Mouse (Mus musculus) gastrocnemius, postnatal 36 days (tissue): ENCODE results near the gene Pias4. TPM values are rescaled to one million over a fixed set of nuclear protein-coding genes. Genes with fewer than 3 reads are reported as not detected.
A peak's percentile ranks its signal among the peaks of the same experiment; 100 is the strongest.
"Not testable (repeated sequence)": the region's sequence is repeated elsewhere in the genome, so short reads cannot be mapped to it uniquely, and the experiment has no call there.

ENCODE experiments used
- DNase-seq, 2 experiments: peaks; one replicate each; pipeline ENCODE4 v3.0.0; 2022
- intact Hi-C: fragments of 180-260 bp; cut with DNase I; formaldehyde crosslinking; loops from one replicate; pipeline ENCODE4 v1.15.1; 2025
- long read RNA-seq, 2 experiments: library from polyadenylated mRNA; stranded (forward); transcript quantifications; one replicate each; pipeline ENCODE4 v2.0.0; 2021
- total RNA-seq, 2 experiments: library from RNA; stranded (reverse); gene quantifications; 2 replicates each; pipeline ENCODE4 v1.2.3; 2021

The Pias4 gene
- 10 to 100 TPM; 14.0 to 16.3 TPM for total RNA-seq
- long read RNA-seq, experiment 1, transcript Pias4-201 (11 exons, 2,571 nt) = major isoform, 13 of 21 reads
- long read RNA-seq, experiment 1, partial matches to known transcripts = 1 of 21 reads
- long read RNA-seq, experiment 1, other reads (novel, unspliced or antisense) = 7 of 21 reads
- long read RNA-seq, experiment 2, transcript Pias4-201 (11 exons, 2,571 nt) = major isoform, 22 of 41 reads
- long read RNA-seq, experiment 2, partial matches to known transcripts = 4 of 41 reads
- long read RNA-seq, experiment 2, other reads (novel, unspliced or antisense) = 15 of 41 reads

- intact Hi-C loops = no loop called here
- DNase-seq = peak; percentile 100
These were observed at the start of gene Pias4 for GRCm38 (mm10) chr10:81167200-81168086. Gene Pias4 (minus strand): TSS chr10:81167923.

GRCm38 (mm10) chr10:81217267-81217666, 49.5 kb upstream of the Pias4 start:
- not testable (repeated sequence) for DNase-seq
- intact Hi-C loops = loop anchor here (2.0 kb wide), 1 partner anchor 18 kb away; no protein-coding TSS in a partner anchor

DNA sequence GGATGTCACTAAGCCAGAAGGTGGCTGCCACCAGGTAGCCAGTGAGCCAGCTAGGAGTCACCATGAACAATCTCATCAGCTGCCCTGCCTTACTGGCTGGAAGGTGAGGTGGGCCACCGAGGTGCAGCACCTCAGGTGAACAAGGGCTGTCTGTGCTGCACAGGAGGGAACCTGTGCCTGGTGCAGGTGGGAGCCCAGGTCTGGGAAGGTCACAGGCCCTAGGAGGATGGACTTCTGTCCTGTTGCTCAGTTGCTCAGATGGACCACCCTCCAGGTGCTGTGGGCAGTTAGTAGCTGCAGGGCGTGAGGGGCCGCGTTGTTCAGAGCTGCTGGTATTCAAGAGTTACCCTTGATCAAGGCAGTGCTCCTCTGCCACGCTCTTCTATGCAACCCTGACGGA, 49.1 kb upstream of the Pias4 start:
- intact Hi-C loops = loop anchor here (2.0 kb wide), 1 partner anchor 18 kb away; no protein-coding TSS in a partner anchor
- DNase-seq = no peak

GRCm38 (mm10) chr10:81216260-81216659, 48.5 kb upstream of the Pias4 start:
- intact Hi-C loops = loop anchor here (2.0 kb wide), 1 partner anchor 17 kb away; no protein-coding TSS in a partner anchor
- no peak for DNase-seq

GRCm38 (mm10) chr10:81210154-81210553, 42.4 kb upstream of the Pias4 start:
- intact Hi-C loops = no loop called here
- DNase-seq = no peak

GRCm38 (mm10) chr10:81204137-81204536, 36.4 kb upstream of the Pias4 start:
- DNase-seq = no peak

DNA sequence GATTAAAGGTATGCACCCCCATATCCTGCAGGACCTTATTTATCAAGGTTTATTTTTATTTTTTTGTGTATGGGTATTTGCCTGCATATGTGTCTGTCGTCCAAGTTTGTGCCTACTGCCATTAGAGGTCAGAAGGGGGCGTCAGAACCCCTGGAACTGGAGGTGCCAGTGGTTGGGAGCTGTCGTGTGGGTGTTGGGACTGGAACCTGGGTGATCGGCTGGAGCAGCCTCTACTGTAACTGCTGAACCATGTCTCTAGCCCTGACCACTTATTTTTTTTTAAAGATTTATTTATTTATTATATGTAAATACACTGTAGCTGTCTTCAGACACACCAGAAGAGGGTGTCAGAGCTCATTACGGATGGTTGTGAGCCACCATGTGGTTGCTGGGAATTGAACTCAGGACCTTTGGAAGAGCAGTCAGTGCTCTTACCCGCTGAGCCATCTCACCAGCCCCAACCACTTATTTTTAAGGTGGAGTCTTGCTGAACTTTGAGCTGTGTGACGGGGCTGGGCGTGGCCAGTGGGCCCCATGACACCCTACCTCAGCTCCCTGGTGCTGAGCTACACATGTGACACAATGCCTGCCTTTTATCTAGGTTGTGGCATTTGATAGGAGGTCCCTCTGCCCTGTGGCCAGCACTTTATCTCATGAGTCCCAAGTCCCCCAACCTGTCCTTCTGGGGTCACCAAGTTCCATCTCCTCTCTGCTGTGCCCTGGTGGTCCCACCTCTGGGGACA, 35.4 kb upstream of the Pias4 start:
- intact Hi-C loops = no loop called here
- peak in 1 of 2 experiments; percentile 17 for DNase-seq

More at GRCm38 (mm10) chr10:81204137-81204536, 36.4 kb upstream of the Pias4 start:
- intact Hi-C loops = no loop called here

DNA sequence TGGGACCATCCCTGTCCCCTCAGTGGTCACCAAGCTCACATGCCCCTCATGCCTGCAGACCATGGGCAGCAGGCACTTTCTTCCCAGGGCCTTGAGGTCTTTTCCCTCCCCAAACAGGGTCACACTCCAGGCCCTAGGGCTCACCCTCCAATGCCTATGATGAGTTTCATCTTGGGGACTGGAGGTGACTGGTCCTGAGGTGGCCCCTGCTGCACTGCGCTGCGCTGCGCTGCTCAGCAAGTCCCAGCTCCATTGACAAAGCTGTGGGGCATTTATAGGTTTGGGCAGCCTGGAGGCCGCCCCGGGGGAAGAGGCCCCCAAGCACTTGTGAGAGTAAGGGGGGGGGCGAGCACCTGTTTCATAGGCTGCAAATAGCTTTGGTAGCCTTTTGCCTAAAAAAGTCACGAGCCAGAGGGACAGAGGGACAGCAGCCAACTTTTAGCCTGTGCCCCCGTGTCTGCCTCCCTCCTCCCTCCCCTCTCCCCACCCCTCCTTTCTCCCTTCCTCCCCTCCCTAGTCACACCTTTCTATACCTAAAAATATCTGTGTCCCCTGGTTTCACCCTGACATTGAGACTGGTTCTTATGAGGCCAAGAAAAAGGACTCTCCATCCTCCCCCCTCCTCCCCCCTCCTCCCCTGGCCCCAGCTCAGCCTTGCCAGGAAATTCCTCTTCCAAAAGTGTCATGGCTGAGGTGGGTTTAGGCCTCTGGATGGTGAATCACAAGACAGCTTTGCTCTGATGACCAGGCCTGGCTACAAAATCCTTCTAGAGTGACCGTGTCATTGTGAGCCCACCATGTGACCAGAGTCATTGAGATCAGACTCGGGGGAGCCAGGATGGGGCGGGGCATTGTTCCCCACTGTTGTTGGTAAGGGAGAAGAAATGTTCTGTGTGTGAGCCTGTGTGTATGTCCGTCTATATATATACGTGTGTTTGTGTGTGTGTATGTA, 34.4 kb upstream of the Pias4 start, which contains the start of gene Nmrk2:
TSS of gene Nmrk2 (minus strand) at position 245 of the 952 bp plus-strand sequence.
- intact Hi-C loops = no loop called here
- DNase-seq = peak; percentile 37 to 52

- intact Hi-C loops = no loop called here
- peak in 1 of 2 experiments; percentile 40 for DNase-seq
These were observed 33.0 kb upstream of the Pias4 start for GRCm38 (mm10) chr10:81200605-81201287.

GRCm38 (mm10) chr10:81200141-81200540, 32.4 kb upstream of the Pias4 start:
- DNase-seq = no peak
- intact Hi-C loops = no loop called here

DNA sequence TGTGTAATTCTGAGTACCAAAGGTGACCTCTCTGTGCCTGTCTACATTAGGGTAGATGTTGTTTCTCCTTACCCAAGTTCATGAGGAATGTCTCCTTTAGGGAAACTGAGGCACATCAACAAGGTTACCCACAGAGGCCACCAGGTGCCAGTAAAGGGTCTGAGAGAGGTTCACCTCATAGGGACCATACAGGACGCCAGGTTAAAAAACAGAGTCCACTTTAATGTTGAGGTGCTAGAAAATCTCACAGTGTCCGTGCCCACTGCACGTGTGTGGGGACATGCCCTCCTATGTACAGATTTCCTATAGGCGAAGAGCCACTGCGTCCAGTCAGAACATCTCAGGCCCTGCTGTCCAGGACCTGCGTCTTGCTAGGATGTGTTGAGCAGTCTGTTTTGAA, 31.3 kb upstream of the Pias4 start:
- DNase-seq = peak in 1 of 2 experiments; percentile 15
- intact Hi-C loops = loop anchor here (2.0 kb wide), 1 partner anchor 18 kb away; no protein-coding TSS in a partner anchor

DNA sequence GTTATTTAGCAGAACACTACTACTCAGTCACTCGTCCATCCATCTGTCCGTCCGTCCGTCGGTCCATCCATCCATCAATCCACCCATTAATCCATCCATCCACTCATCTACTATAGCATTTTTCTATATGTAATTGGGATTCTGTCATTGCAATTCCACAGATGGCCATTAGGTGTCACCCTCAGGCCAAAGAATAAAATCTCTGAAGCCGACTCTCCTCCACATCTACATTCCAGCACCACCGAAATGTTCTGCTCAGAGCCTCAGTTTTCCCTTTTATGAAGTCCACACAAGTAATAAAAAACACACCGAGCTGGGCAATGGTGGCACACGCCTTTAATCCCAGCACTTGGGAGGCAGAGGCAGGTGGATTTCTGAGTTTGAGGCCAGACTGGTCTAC, 30.5 kb upstream of the Pias4 start:
- peak in 1 of 2 experiments; percentile 14 for DNase-seq

GRCm38 (mm10) chr10:81197305-81197704, 29.6 kb upstream of the Pias4 start:
- intact Hi-C loops = no loop called here
- peak in 1 of 2 experiments; percentile 32 for DNase-seq

More for the DNA sequence above, 30.5 kb upstream of the Pias4 start:
- intact Hi-C loops = loop anchor here (2.0 kb wide), 1 partner anchor 19 kb away; no protein-coding TSS in a partner anchor

DNA sequence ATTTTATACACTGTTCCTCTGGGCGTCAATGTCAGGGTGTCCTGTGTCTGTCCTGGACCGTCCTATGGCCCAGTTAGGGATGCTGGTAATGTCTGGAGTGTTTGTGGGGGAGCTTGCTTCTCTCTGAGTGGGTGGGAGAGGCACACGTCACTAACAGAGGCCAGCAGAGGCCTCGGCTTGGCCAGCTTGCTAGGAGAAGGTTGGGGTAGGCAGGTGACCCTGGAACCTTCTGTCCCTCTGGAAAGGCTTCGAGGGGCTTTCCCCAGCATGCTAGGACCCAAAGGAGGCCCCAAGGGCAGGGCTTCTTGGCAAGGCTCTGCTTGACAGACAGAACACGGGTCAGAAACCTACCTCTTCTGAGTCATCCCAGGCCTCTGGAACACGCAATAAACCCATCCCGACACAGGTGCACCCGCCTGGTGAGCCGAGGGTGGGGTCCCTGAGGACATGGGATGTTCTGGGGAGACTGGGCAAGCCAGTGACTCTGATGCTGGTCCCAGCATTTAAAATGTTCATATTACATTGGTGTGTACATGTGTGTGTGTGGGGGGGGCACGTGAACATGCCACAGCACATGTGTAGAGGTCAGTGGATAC, 28.8 kb upstream of the Pias4 start:
- intact Hi-C loops = no loop called here
- DNase-seq = peak in 1 of 2 experiments; percentile 36

DNA sequence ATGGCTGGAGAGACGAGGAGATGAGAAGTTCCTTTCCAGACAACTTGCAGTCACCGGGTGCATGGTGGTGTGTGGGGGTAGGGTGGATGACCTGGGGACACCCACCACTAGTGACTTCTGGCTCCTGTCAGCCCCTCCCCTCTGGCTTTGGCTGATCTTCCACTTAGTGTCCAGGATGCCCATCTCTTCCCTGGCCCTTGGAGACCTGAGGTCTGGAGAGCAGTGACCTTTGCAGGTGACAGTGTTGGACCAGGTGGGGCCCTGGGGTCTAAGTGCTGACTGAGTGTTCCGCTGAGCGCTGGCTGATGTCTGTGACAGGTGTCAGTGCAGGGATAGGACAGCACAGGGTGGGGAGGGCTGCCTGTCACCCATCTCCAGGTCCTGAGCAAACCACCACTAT, 27.6 kb upstream of the Pias4 start:
- intact Hi-C loops = no loop called here

DNA sequence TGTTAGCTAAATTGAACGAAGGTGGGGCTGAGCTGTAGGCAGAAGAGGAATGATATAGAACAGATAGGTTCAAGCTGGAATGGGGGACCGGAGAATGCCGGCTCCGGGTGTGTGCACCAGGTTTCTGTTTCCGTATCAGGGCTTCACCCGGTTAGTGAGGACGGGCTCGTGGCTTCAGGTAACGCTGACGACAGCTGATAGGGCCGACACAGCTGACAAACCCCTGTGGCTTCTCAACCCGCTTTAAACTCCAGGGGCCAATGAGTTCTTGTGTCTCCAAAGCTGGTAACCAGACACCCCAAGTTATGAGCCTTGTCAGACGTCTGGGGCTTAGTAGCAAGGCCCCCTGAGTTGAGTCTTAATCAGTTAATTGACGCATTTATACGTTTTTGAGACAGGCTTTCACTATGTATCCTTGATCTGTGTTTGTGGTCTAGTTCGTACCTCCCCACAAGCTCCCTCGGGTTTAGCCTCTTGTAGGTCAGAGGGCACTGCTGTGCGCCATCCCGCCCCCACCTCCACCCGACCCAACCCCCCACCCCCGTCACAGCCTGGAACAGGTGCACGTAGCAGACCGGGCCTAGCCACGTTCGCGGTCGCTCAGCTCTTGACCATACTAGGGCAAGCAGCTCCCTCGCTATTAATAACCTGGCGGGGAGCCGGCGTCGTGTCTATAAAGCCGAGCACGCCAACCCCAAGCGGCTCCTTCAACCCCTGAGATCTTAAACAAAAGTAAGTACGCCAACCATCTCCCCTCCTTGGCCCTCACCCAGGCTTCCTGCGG, 26.5 kb upstream of the Pias4 start:
- intact Hi-C loops = no loop called here
- peak; percentile 69 to 77 for DNase-seq

More for the DNA sequence above, 27.6 kb upstream of the Pias4 start:
- peak; percentile 42 to 49 for DNase-seq

- DNase-seq = peak in 1 of 2 experiments; percentile 45
- intact Hi-C loops = no loop called here
These were observed 25.3 kb upstream of the Pias4 start for GRCm38 (mm10) chr10:81192968-81193501.
